Mouse (Mus musculus): ENCODE data around the gene Atr.

GRCm38 (mm10) chr9:95958041-95958730 is 100.8 kb downstream of the Atr start:
- no peak for TF ChIP-seq CTCF (IDR thresholded peaks at IDR 0.05; ENCODE audit: borderline replicate concordance, control insufficient read depth, extremely low read depth, insufficient read depth, low read length, poor library complexity)
- TF ChIP-seq POLR2A (IDR thresholded peaks at IDR 0.05; ENCODE audit: control insufficient read depth, extremely low read depth, insufficient read depth, low read length, poor library complexity): no peak
